Mouse (Mus musculus) cerebellum, adult 8-10 months (tissue): Measurements from ENCODE around the gene Matk.

Source experiments
- DNase-seq: peaks from one replicate; pipeline ENCODE4 v3.0.0; 2022

Gene Matk

DNA sequence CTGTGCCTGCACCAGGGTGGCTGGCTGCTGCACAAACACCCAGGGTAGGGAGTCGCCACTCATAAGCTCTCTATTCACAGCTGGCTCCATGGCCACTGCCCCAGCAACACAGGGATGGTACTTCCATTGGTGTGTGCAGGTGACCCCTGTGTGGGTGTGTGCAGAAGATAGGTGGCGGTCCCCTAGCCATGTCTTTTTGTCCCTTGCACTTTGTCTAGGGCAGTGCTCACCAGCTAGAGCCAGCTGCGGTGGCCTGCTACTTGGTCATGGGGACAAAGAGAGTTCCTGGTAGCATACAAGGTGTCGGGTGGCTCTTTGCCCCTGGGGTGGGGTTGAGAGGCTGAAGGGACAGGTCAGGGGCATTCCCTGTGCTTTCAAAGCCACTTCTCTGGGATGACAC lies 8.6 kb upstream of the Matk start:
- no peak for DNase-seq

DNA sequence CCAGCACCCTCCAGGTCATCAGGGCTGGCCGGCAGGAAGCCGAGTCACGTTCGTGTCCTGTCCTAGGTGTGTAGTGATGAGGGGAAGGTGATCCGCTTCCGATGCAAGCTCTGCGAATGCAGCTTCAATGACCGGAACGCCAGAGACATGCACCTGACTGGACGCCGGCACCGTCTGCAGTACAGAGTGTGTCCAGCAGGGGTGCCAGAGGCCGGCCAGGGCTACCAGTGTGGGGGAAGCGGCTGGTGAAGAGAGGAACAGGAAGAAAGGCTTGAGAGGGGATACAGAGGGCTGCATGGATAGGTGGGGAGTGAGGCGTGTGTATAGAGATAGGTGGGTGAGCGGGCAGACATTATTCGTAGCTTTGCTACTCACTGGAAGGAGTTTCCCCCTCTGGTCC lies 8.1 kb upstream of the Matk start:
- DNase-seq = peak; percentile 87

GRCm38 (mm10) chr10:81245166-81245565 lies 7.6 kb upstream of the Matk start:
- no peak for DNase-seq

GRCm38 (mm10) chr10:81247804-81248203 lies 4.9 kb upstream of the Matk start:
- DNase-seq = no peak

DNA sequence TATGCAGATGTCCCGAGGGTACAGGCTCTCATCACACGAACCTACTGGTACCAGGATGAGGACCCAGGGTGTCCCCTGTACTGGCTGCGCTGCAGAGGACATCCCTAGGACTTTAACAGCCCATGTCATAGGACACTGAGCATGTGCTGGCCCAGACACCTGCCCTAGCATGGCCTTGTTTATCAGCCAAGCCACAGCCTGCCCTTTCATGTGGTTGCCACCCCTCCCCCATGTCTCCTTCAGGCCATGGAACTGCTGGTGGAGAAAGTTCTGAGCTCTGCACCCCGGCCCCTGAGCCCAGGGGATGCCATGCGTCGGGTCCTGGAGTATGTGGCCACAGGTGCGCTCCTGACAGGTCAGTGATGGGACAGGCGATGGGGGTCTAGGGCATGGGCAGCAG lies 3.3 kb upstream of the Matk start:
- no peak for DNase-seq

DNA sequence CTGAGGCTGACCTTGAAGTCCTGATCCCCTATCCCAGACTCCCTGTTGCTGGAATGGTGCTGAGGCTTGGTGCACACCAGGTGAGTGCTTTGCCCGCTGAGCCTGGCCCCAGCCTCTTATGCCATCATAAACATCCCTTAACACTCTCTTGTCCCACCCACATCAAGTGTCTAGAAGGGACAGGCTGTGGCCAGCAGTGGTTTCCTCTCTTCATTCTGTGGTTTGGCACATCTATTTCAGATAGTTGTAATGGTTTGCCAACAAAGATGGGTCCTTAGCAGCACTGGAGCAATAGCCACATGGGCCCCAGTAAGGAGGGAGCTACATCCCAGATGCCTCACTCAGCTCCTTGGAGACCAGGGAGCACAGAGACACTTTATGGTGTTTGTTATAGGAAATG lies 2.2 kb downstream of the Matk start:
- no peak for DNase-seq

DNA sequence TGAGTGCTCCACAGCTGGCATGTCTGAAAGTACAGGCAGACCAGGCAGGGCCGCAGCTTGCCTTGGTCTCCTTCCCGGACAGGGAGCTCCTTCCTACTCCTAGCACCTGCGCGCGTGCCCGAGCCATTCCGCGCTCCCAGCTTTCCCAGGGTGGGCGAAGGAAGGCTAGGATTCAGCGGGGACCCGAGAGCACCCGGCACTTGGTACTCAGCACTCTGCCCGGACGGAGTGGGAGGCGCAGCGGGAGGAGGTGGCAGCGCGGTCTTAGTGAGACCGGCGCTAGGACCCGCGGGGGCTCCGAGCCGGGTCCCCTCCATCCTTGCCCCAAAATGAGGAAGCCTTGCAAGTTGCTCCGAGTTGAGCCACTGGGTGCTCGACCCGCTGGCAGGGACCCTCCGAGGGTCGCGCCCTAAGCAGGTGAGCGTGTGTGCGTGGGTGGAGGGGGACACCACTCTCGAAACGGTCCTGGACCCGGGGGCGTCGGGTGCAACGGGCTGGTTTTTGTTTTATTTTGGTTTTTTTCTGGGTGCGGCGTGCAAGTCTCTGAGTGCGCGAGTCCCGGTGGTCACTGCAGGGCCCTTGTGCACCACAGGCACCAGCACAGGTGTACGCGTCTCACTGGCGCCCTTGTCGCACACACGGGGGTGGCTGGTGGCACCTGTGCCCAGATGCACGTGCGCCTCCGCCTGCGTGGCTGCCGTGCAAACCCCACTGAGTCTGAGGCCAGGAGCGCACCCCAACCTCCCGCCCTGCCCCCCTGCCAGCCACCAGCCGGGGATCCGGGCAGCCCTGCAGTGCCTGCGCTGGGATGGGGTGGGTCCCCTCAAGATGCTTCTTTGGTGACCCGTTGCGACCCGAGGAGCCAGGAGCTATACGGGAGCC lies 4.7 kb downstream of the Matk start:
- DNase-seq = peak; percentile 51

DNA sequence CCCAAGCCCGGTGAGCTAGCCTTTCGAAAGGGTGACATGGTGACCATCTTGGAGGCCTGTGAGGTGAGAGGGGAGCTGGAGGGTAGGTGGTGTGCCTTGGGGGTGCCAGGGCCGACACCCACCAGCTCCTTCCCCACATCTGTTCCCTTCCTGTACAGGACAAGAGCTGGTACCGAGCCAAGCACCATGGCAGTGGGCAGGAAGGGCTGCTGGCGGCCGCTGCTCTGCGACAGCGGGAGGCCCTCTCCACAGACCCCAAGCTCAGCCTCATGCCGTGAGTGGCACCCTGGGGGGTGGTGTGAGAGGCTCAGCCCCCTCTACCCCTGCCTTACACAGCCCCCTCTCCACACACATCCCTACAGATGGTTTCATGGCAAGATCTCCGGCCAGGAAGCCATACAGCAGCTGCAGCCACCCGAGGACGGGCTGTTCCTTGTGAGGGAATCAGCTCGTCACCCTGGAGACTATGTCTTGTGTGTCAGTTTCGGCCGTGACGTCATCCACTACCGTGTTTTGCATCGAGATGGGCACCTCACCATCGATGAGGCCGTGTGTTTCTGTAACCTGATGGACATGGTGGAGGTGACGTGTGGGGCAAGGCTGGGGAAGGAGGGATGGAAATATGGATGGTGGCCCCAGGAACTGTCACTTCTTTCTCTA lies 6.6 kb downstream of the Matk start:
- no peak for DNase-seq

- no peak for DNase-seq
Measured at GRCm38 (mm10) chr10:81261025-81261424, 8.3 kb downstream of the Matk start.

DNA sequence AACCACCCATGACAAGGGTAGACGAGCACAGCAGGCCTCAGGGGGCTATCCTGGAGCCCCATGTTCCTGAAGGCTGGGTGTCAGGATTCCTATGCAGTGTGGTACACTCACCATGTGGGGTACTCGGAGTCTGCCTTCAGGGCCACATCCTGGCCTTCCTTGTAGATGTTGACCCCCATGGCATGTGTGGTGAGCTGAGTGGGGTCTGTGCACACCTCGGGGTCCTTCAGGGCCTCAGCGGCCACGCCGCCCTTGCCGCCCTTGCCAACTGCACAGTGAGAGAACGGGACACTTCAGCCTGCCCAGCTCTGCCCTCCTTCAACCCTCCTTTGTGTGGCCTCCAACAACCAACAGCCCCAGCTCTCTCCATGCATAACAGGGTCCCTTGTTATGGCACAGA lies 12.8 kb downstream of the Matk start:
- no peak for DNase-seq

- peak; percentile 97 for DNase-seq
Measured at GRCm38 (mm10) chr10:81266211-81267105, 13.7 kb downstream of the Matk start, which contains the start of the genes Mrpl54 and Apba3. Gene Mrpl54, minus strand, starts transcription at chr10:81266934. Gene Apba3, plus strand, starts transcription at chr10:81266960.

DNA sequence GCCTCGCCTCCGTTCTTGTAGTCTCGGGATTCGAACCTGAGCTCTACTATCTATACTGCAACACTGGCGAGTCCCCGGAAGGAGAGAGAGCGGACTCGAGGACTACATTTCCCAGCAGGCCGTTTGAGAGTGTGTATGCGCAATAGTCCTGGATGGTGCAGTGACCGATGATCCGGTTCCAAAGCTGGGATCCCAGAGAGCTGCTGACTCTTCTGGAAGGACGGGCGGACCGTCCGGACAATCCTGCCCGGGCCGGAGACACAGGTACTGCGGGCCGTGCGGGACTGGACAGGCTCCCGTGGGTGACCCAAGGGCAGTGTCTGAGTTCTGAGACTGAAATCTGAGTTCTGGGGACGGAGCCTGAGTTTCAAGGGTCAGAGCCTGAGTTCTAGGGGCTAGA lies 15.3 kb downstream of the Matk start:
- peak; percentile 81 for DNase-seq

DNA sequence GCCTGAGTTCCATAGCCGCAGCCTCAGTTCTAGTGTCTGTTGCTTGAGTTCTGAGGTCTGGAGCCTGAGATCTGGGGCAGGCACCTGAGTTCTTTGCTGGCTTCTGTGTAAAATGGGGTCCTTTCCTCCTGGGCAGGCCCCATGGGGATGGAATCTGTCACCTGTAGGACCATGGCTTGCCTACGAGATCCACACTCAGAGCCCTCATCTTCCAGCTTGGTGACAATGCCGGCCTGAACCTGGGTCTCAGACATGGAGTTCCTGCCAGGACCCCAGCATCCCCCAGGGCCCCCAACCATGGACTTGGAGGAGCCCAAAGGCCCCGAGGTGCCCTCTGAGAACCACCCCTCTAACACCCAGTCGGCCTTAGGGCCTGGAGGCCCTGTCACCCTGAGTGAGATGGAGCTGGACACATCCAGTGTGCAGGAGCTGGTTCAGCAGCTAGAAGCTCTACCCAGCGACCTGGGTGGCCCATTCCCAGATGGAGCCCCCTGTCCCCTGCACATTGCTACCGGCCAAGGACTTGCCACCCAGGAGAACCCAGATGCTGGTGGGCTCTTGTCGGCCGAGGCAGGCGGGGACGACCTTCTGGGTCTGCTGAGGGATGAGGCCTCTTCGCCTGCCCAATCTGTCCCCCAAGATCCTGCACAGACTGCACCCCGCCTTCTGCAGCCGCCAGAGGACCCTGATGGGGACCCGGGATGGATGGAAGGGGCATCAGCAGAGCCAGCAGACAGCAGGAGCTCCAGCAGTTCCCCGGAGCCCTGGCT lies 16.1 kb downstream of the Matk start:
- no peak for DNase-seq

- no peak for DNase-seq
Measured at GRCm38 (mm10) chr10:81272356-81272755, 19.6 kb downstream of the Matk start.

- DNase-seq = no peak
Measured at GRCm38 (mm10) chr10:81273842-81274241, 21.1 kb downstream of the Matk start.

DNA sequence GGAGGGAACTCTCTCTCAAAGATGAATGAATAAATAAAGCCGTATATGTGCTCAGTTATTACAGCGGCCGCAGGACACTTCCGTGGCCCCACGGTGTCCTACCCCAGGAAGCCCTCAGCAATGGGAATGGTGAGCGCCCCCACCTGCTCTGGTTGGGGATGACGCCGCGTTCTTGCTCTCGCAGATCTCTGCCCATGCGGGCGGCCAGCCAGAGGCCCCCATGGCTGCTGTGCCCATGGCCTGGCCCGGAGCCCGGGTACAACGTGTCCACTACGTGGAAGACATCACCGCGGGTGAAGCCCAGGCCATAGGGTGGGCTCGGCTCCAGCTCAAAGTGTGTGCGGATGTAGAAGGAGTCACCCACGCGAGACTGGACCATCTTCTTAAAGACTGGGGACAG lies 24.9 kb downstream of the Matk start:
- no peak for DNase-seq

DNA sequence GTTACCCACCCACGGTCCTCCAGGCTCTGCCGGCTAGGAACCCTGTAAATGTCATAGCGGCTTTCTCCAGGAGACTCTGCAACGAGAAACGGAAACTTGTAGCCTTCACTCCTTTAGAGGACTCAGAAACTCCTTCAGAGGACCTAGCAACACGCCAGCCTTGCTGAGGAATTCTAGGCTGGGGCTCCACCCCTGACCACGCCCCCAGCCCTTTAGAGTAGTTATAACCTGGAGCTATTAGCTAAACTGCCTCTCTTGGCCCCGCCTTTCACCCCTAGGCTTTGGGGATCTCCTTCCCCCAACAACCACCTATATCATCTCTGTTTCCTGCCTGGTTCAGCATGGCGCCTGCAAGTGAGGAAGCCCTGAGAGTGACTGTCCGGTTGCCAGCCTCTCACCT lies 26.8 kb downstream of the Matk start:
- DNase-seq = no peak

GRCm38 (mm10) chr10:81284189-81284588 lies 31.5 kb downstream of the Matk start:
- no peak for DNase-seq

GRCm38 (mm10) chr10:81284719-81285118 lies 32.0 kb downstream of the Matk start:
- no peak for DNase-seq

- DNase-seq = peak; percentile 83
Measured at GRCm38 (mm10) chr10:81285694-81286450, 33.1 kb downstream of the Matk start.

- DNase-seq = no peak
Measured at GRCm38 (mm10) chr10:81286586-81286985, 33.9 kb downstream of the Matk start.
